Mouse (Mus musculus) CH12.LX (cell line): ENCODE results near the gene Fgfr2. TPM values are rescaled to one million over a fixed set of nuclear protein-coding genes. Genes with fewer than 3 reads are reported as not detected.

ENCODE experiments used
- DNase-seq: peaks from one replicate; pipeline ENCODE4 v3.0.0-alpha.2; 2013; ENCODE audit errors: extremely low read depth
- H3K27ac ChIP-seq: 2 replicates; pipeline ENCODE4 v1.5.1; 2012; ENCODE audit warnings: low read depth, mild to moderate bottlenecking, control low read depth, moderate library complexity; ENCODE audit not compliant: insufficient read depth
- H3K27me3 ChIP-seq: replicated peaks from 2 replicates; pipeline ENCODE3; 2012; ENCODE audit warnings: inconsistent platforms
- H3K36me3 ChIP-seq, 2 experiments: replicated peaks in 1 of 2; 2 replicates each; pipeline versions ENCODE3 to v1.6.1; 2012; ENCODE audit warnings: inconsistent platforms in 1 of 2, low read length in 1 of 2, mild to moderate bottlenecking in 1 of 2, mixed read lengths in 1 of 2, moderate library complexity in 1 of 2; ENCODE audit not compliant: control insufficient read depth in 1 of 2, insufficient read depth in 1 of 2
- H3K4me1 ChIP-seq, 2 experiments: 2 replicates each; pipeline ENCODE4 v1.6.1; 2012; ENCODE audit warnings: inconsistent platforms in 1 of 2, moderate library complexity in 1 of 2; ENCODE audit not compliant: insufficient read depth in 2 of 2, control insufficient read depth in 1 of 2
- H3K4me2 ChIP-seq: 2 replicates; pipeline ENCODE4 v1.6.1; 2012; ENCODE audit warnings: low read depth, mild to moderate bottlenecking, control low read depth; ENCODE audit not compliant: poor library complexity, insufficient read depth, severe bottlenecking
- H3K4me3 ChIP-seq, 3 experiments: fragments of 150-350 bp in 1 of 3; sonication (generic) in 1 of 3; replicated peaks in 1 of 3; 2 replicates each; pipeline versions ENCODE3 to v1.5.1; 2011 to 2012; ENCODE audit warnings: low read depth in 2 of 3, low read length in 2 of 3, mild to moderate bottlenecking in 2 of 3, moderate library complexity in 2 of 3, control low read depth in 1 of 3, improper control_type of control experiment in 1 of 3, inconsistent platforms in 1 of 3, mixed read lengths in 1 of 3; ENCODE audit not compliant: poor library complexity in 1 of 3
- H3K79me2 ChIP-seq: replicated peaks from 2 replicates; pipeline ENCODE4 v1.6.1; 2012; ENCODE audit warnings: mild to moderate bottlenecking, moderate library complexity; ENCODE audit not compliant: control insufficient read depth, poor library complexity, insufficient read depth, severe bottlenecking; ENCODE audit errors: extremely low read depth
- H3K9ac ChIP-seq: 2 replicates; pipeline ENCODE4 v1.6.1; 2012; ENCODE audit warnings: low read depth, mild to moderate bottlenecking, control low read depth, moderate library complexity; ENCODE audit not compliant: insufficient read depth
- H3K9me3 ChIP-seq: replicated peaks from 2 replicates; pipeline ENCODE3; 2012; ENCODE audit warnings: low read length, inconsistent platforms, mixed read lengths
- BHLHE40 ChIP-seq: IDR thresholded peaks from 2 replicates; pipeline ENCODE4 v1.6.1; 2011; ENCODE audit warnings: mild to moderate bottlenecking, low read depth, low read length, improper control_type of control experiment
- CHD1 ChIP-seq: IDR thresholded peaks from 2 replicates; pipeline ENCODE4 v1.6.1; 2012; ENCODE audit warnings: low read depth, low read length, improper control_type of control experiment, inconsistent platforms
- CHD2 ChIP-seq: IDR thresholded peaks from 2 replicates; pipeline ENCODE4 v1.6.1; 2011; ENCODE audit warnings: low read length, improper control_type of control experiment
- E2F4 ChIP-seq: IDR thresholded peaks from 2 replicates; pipeline ENCODE4 v1.6.1; 2011; ENCODE audit warnings: low read depth, low read length, improper control_type of control experiment; ENCODE audit not compliant: insufficient replicate concordance
- GABPA ChIP-seq: IDR thresholded peaks from 2 replicates; pipeline ENCODE4 v1.6.1; 2012; ENCODE audit warnings: low read depth, low read length, improper control_type of control experiment, inconsistent platforms; ENCODE audit not compliant: insufficient replicate concordance
- HCFC1 ChIP-seq: IDR thresholded peaks from 2 replicates; pipeline ENCODE4 v1.6.1; 2012; ENCODE audit warnings: low read depth, mild to moderate bottlenecking, inconsistent platforms, low read length, improper control_type of control experiment
- IRF4 ChIP-seq: IDR thresholded peaks from 2 replicates; pipeline ENCODE4 v1.6.1; 2014; ENCODE audit warnings: low read depth, mild to moderate bottlenecking, inconsistent platforms, low read length, improper control_type of control experiment
- JUN ChIP-seq: IDR thresholded peaks from 2 replicates; pipeline ENCODE4 v1.6.1; 2011; ENCODE audit warnings: low read depth, mild to moderate bottlenecking, low read length, improper control_type of control experiment, moderate library complexity; ENCODE audit not compliant: insufficient read depth
- JUND ChIP-seq: conservative IDR thresholded peaks from 2 replicates; pipeline ENCODE4 v1.6.1; 2011; ENCODE audit warnings: low read depth, low read length, improper control_type of control experiment
- KAT2A ChIP-seq: IDR thresholded peaks from 2 replicates; pipeline ENCODE4 v1.6.1; 2012; ENCODE audit warnings: low read length, improper control_type of control experiment, inconsistent platforms; ENCODE audit not compliant: insufficient replicate concordance
- MAFK ChIP-seq: IDR thresholded peaks from 2 replicates; pipeline ENCODE4 v1.6.1; 2011; ENCODE audit warnings: low read length, improper control_type of control experiment; ENCODE audit not compliant: insufficient replicate concordance
- MAX ChIP-seq: IDR thresholded peaks from 2 replicates; pipeline ENCODE4 v1.6.1; 2011; ENCODE audit warnings: low read length, improper control_type of control experiment
- MAZ ChIP-seq: IDR thresholded peaks from 2 replicates; pipeline ENCODE4 v1.6.1; 2012; ENCODE audit warnings: low read depth, mild to moderate bottlenecking, inconsistent platforms, low read length, improper control_type of control experiment, moderate library complexity
- MEF2A ChIP-seq: IDR thresholded peaks from 2 replicates; pipeline ENCODE4 v1.6.1; 2014; ENCODE audit warnings: low read depth, mild to moderate bottlenecking, inconsistent platforms, low read length, improper control_type of control experiment, borderline replicate concordance
- NELFE ChIP-seq: IDR thresholded peaks from 2 replicates; pipeline ENCODE4 v1.6.1; 2011; ENCODE audit warnings: low read depth, low read length, improper control_type of control experiment
- PAX5 ChIP-seq: IDR thresholded peaks from 2 replicates; pipeline ENCODE4 v1.6.1; 2012; ENCODE audit warnings: low read length, inconsistent platforms, mixed read lengths
- POLR2A ChIP-seq: IDR thresholded peaks from 2 replicates; pipeline ENCODE4 v1.6.1; 2011; ENCODE audit warnings: low read depth, mild to moderate bottlenecking, improper control_type of control experiment, low read length
- POLR2AphosphoS2 ChIP-seq: IDR thresholded peaks from 2 replicates; pipeline ENCODE4 v1.6.1; 2011; ENCODE audit warnings: low read depth, low read length, improper control_type of control experiment
- RAD21 ChIP-seq: IDR thresholded peaks from 2 replicates; pipeline ENCODE4 v1.6.1; 2011; ENCODE audit warnings: low read depth, mild to moderate bottlenecking, low read length, improper control_type of control experiment, moderate library complexity
- RCOR1 ChIP-seq: conservative IDR thresholded peaks from 2 replicates; pipeline ENCODE4 v1.6.1; 2012; ENCODE audit warnings: low read depth, mild to moderate bottlenecking, inconsistent platforms, low read length, improper control_type of control experiment
- SIN3A ChIP-seq: IDR thresholded peaks from 2 replicates; pipeline ENCODE4 v1.6.1; 2012; ENCODE audit warnings: low read length, improper control_type of control experiment, inconsistent platforms
- TCF12 ChIP-seq: IDR thresholded peaks from 2 replicates; pipeline ENCODE4 v1.6.1; 2014; ENCODE audit warnings: low read depth, mild to moderate bottlenecking, inconsistent platforms, low read length, improper control_type of control experiment
- USF1 ChIP-seq: IDR thresholded peaks from 2 replicates; pipeline ENCODE4 v1.6.1; 2014; ENCODE audit warnings: low read depth, mild to moderate bottlenecking, inconsistent platforms, low read length, improper control_type of control experiment
- USF2 ChIP-seq: conservative IDR thresholded peaks from 2 replicates; pipeline ENCODE4 v1.6.1; 2011; ENCODE audit warnings: low read depth, low read length, improper control_type of control experiment
- ZKSCAN1 ChIP-seq: IDR thresholded peaks from 2 replicates; pipeline ENCODE4 v1.6.1; 2012; ENCODE audit warnings: low read depth, inconsistent platforms, low read length, improper control_type of control experiment, borderline replicate concordance
- ZMIZ1 ChIP-seq: IDR thresholded peaks from 2 replicates; pipeline ENCODE4 v1.6.1; 2012; ENCODE audit warnings: low read depth, mild to moderate bottlenecking, inconsistent platforms, low read length, improper control_type of control experiment
- dilution Hi-C: fragments of 300-500 bp; cut with MboI; formaldehyde crosslinking; loops from 2 replicates; pipeline ENCODE4 v1.14.3; 2020; ENCODE audit warnings: low sequenced_read_pairs; ENCODE audit not compliant: extremely low pct_unique_long_range_greater_than_20kb, extremely low pct_ligation_motif_present
- in situ Hi-C: fragments of 300-500 bp; cut with MboI; formaldehyde crosslinking; loops from 3 replicates; pipeline ENCODE4 v1.14.3; 2019; ENCODE audit warnings: low sequenced_read_pairs, low pct_ligation_motif_present, low pct_unique_long_range_greater_than_20kb, mixed read lengths
- polyA plus RNA-seq: library from polyadenylated mRNA; unstranded; fragments of >175 nt; gene quantifications from 2 replicates; pipeline ENCODE4 v1.2.1, GENCODE M21; 2012; ENCODE audit warnings: low read depth; ENCODE audit not compliant: insufficient read length
- total RNA-seq, 2 experiments: library from RNA; depleted of rRNA; stranded (reverse); fragments of 300-350 nt in 1 of 2; fragments of >200 nt in 1 of 2; gene quantifications; 2 replicates each; pipeline ENCODE4 v1.2.3; 2012 to 2014

Fgfr2 gene
- total and polyA plus RNA-seq, 3 experiments = not detected

DNA sequence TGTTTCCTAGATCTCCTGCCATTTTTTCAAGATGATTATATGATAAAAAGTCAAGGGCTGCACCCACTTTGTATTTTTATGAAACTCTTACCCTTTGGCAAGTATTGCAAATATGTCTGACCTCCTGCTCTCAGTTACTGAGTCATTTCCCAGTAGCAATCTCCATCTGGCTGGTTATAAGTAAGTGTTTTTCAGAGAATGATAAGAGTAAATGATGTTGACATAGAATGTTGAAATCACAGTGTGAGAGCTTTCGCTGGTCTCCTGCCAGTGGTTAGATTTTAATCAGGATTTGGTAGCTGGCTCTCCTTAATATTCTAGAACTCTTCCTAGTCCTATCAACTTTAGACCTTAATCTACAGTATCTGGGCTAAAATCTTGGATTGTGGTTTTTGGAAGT is 2111.2 kb downstream of the Fgfr2 start:
- no peak overlapping the region for H3K4me2 ChIP-seq
- no peaks in the 10 kb centered on the region for H3K4me1 ChIP-seq
- no peak overlapping the region for H3K9ac ChIP-seq
- no peak overlapping the region for H3K27ac ChIP-seq
- no peaks in the 10 kb centered on the region for H3K79me2 ChIP-seq
- H3K9me3 ChIP-seq = peaks cover under 1% of the 10 kb centered on the region
- in situ Hi-C loops (no loop called here), dilution Hi-C loops (no loop called here)
- TF ChIP-seq ZKSCAN1 (no peak), MAX (no peak), CHD1 (no peak), E2F4 (no peak), KAT2A (no peak), JUN (no peak), IRF4 (no peak), POLR2A (no peak), PAX5 (no peak), JUND (no peak), BHLHE40 (no peak), MAFK (no peak), HCFC1 (no peak), ZMIZ1 (no peak), USF1 (no peak), GABPA (no peak), TCF12 (no peak), POLR2AphosphoS2 (no peak), NELFE (no peak), USF2 (no peak)
- TF ChIP-seq, all 38 proteins: peak for 0
- Histone ChIP-seq H3K4me3 (no peak overlapping the region), H3K36me3 (no peaks in the 10 kb centered on the region), H3K27me3 (peaks cover 65% of the 10 kb centered on the region)
- no peak for DNase-seq

DNA sequence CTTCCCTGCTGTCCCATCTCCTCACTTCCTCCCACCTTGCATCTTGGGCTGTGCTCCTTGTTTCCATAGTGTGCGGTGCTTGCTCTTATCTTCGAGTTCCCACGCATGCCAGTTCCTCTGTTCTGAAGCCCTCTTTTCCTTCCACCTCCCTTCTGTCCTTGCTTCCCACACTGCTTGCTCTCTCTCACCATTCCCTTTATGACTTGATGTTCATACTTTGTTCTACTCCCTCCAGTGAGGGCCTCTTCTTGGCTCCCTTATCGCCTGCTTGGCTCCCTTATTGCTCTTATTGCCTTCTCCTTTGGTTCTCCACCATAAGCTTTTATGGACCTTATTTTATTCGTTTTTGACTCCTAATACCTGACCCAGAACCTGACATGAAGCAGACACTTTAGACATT is 2114.0 kb downstream of the Fgfr2 start:
- H3K36me3 ChIP-seq = no peaks in the 10 kb centered on the region
- no peak overlapping the region for H3K4me2 ChIP-seq
- DNase-seq = no peak
- H3K79me2 ChIP-seq = no peaks in the 10 kb centered on the region
- H3K27ac ChIP-seq = no peak overlapping the region
- no peak overlapping the region for H3K9ac ChIP-seq
- in situ Hi-C loops (no loop called here), dilution Hi-C loops (no loop called here)
- H3K4me1 ChIP-seq = no peaks in the 10 kb centered on the region
- no peak overlapping the region for H3K4me3 ChIP-seq
- TF ChIP-seq USF2 = no peak
- TF ChIP-seq NELFE = no peak
- TF ChIP-seq IRF4 = no peak
- no peak for TF ChIP-seq SIN3A
- TF ChIP-seq RCOR1 = no peak
- TF ChIP-seq MEF2A = no peak
- TF ChIP-seq HCFC1 = no peak
- no peak for TF ChIP-seq TCF12
- no peak for TF ChIP-seq JUND
- no peak for TF ChIP-seq RAD21
- no peak for TF ChIP-seq PAX5
- no peak for TF ChIP-seq MAFK
- no peak for TF ChIP-seq CHD2
- TF ChIP-seq KAT2A = no peak
- no peak for TF ChIP-seq CHD1
- TF ChIP-seq POLR2AphosphoS2 = no peak
- TF ChIP-seq MAZ = no peak
- no peak for TF ChIP-seq ZMIZ1
- TF ChIP-seq ZKSCAN1 = no peak
- TF ChIP-seq, all 38 proteins: peak for 0
- peaks cover 62% of the 10 kb centered on the region for H3K27me3 ChIP-seq
- H3K9me3 ChIP-seq = peaks cover 16% of the 10 kb centered on the region
